Mouse (Mus musculus): ENCODE data around the gene Pmpca.
A peak's percentile ranks its signal among the peaks of the same experiment; 100 is the strongest.

Gene Pmpca

DNA sequence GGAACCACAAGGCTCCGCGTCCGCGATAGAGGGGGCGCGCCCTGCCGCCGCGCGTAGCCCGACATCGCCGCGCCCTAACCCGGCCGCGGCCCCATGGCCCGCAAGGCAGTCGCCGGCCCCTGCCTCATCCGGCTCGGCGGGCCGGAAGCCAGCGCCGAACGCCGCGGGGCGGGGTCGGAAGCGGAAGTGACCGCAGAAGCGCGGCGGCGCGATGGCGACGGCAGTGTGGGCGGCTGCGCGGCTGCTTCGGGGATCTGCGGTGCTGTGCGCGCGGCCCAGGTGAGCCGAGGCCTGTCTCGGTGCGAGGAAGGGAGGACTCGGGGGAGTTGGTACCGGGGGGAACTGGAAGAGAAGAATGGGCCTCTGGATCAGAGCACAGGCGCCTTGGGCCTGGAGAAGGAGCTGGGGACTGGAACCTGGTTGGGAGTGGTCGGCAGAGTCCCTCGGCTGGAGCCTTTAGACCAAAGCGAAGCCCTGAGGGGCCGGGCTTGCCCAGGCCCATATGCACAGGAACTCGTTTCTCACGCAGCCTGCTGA, at the start of gene Pmpca, which contains the start of gene Entr1:
TSS of gene Pmpca (plus strand) at position 186 of the 537 bp plus-strand sequence.
TSS of gene Entr1 (minus strand) at position 163 of the 537 bp plus-strand sequence.
- DNase-seq: peak; percentile 94

DNA sequence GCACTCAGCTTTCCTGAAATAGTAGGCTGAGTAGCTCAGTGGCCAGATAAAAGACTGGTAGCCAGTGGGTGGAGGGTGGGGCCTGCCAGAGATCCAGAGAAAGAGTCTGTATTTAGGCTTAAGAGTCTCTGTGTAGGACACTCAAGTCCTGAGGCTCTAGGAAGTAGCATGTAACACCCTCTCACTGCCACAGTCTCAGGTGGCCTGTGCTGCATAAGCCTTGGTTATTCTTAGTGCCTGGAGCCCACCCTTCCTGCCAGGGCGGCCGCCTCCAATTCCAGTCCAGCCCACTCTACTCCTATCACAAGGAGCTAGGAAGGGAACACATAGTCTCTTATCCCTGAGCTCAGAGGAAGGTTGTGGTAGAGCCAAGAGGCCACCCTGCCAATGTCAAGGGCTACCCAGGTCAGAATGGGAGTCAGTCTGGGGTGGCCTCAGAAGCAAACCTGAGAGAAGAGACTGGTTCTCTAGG, 47.6 kb upstream of the Pmpca start:
- no peak for DNase-seq

DNA sequence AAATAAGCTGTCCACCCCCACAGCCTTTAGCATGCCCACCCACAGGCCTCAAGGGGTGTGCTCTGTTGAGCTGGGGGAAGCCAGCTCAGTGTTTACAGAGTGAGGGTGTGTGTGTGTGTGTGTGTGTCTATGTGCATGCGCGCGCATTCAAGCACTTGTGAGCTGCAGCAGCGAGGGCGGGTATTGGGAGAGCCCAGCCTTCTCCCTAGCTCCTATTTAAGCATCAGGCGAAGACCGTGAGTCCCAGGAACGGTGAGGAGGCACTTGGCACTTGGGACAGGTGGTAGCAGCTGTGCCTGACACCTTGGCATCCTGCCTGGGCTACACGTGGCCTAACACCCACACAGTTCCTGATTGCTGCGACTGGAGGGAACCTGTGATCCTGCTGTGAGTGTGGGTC, 47.1 kb upstream of the Pmpca start:
- DNase-seq: no peak

DNA sequence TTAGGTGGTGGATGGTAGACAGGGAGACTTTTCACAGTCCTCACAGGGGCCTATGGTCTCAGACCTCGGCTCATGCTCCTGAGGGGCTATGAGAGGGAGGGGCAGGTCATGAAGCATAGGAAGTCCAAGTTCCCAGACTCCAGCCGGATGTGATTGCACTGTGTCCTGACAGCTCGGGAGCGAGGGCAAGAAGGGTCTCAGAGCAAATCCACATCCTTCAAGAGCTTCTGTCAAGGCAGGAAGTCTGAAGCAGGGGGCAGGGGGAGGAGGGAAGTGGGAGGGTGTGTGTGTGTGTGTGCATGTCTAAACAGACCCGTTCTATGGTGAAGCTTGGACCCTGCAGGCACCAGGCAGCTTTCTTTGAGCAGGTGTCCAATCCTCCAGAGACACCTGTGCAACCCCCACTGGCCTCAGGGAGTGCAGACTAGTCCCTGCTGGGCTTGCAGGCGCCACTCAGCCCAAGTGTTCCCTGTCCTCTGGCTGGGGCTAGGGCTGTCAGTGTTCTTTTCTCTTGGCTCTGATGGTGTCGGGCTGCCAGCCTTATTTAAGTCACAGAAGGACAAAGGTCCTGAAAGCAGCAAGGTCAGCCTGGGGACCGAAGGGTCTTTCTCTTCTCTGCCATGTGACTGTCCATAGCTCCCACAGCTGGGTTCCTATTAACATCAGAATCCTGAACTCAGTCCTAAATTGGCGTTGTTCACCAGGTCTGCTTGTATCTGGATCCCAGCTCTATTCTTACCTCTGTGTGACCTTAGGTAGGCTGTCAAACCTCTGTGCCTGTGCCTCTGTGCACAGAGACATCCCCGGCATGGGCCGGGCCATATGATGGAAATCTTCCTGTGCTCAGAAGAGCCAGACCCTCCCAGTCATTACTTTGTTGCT, 46.3 kb upstream of the Pmpca start:
- DNase-seq: no peak

DNA sequence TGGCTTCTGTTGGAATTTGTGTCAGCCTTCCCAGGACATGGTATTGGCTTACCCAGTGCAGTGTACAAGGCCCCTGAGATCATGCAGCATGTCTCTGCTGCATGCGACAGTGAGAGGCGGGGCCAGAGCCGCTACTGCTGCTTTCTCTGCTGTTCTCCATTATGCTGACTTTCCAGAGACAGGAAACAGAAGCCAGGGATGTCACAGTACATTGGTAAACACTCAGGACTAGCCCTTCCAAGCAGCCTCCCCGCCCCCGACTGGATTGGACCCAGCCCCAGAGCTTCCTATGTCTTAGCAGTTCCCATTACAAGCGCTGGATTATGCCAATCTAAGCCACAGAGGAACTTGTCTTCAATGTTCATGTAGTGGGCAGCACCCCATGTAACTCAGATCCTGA, 40.9 kb upstream of the Pmpca start:
- DNase-seq: peak; percentile 23

DNA sequence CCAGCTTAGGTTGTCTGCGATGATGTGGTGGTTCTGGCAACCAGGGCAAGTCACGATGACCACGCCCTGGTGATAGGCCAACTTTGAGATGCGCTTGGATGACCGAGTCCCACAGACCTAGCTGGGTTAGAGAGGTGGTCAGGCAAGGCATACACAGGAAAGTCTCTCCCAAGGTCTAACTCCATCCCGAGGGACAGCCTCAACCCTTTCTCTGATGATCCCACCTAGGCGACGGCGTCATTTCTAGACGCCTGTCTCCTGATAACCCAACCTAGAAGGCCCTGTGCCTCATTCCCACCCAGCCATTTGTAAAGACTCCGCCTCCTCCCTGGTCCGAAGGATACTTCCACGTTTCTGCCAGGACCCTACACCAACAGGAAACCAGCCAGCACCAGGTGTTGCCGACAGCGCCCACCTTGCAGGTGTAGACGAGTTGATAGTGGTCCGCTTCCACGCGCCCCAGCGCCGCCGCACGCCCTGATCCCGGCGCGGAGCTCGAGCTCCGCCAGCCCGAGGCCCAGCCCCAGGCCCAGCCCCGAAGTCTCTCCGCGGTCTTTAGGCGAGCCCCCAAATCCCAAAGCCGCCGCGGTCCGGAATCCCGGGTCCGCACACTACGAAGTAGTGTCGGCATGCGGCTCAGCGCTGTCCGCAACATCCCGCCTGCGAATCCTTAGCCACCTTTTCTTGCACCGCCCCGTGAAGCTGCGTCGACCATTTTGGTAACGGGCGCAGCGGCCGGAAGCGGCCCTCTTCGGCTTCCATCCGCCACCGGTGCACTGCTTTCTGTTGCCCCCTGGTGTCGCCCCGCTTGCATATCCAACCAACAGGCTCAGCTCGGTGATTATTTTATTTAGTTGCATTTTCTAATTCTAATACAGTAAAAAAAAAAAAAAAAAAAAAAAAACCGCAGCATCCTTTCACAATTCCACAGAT, 37.5 kb upstream of the Pmpca start, which contains the start of gene Dnlz:
TSS of gene Dnlz (minus strand) at position 753 of the 933 bp plus-strand sequence.
- DNase-seq: peak; percentile 95

DNA sequence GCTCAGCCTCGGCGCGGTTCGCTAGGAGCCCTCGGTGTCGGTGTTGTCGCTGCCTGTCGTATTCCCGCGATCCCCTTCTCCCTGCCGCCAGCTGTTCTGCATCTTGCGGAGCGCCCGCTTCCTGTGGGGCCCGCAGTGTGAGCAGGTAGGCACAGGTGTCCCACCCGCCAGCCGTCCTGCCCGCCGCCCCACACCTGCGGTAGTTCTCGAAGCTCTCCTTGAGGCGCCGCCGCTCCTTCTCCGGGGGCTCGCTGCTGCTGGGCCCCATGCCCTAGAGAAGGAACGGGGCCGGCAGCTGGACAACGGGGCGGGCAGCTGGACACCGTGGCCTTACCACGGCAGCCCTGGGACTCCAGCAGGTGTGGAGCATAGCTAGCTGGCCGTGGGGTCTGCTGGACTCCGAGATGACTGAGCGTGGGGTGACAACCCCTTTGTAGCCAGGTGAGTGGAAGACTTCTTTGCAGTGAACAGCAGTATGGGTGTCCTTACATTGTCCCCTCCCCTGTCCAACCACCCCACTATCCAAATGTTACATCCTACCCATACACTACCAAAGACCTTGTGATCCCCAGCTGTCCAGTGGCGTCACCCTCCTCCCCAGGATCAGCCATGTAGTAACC, 36.7 kb upstream of the Pmpca start:
- DNase-seq: no peak

DNA sequence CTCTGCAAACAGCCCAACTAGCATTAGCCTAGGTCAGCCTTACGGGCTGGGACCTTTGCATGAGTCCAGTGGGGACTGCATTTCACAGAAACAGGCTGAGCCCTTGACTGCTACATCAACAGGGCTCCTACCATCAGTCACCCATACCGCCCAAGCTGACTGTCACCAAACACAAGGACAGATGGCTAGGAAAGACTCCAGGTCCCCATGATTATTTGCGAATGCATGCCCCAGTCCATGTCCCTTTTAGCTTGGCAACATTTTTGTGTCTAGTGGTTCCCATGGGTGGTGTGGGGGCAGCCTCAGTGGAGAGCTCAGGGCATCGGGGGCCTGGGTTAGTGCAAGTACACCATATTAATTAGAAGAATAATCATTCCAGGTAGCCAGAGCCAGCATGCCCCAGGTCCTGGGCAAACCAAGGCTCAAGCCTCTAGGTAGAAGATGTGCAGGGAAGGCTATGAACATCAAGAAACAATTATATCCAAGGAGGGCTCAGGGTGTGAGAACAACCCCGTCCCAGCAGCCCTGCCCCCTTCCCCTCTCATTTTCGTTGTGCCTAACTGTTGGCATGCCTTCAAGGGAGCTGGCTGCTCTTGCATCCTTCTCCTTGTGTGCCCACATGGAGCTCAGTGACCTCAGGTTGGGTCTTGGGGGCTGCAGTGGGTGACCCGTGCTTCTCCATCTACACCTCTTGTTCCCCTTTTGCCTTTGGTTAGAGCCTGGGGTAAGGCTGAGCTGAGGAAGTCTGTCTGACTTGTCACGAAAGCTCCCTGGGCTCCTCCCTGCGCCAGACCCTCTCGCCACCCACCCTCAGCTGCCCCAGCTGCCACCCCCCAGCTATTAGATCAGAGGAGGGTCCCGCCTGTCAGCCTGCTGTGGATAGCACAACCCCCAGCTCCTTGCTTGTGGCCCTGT, 35.8 kb upstream of the Pmpca start:
- DNase-seq: no peak

DNA sequence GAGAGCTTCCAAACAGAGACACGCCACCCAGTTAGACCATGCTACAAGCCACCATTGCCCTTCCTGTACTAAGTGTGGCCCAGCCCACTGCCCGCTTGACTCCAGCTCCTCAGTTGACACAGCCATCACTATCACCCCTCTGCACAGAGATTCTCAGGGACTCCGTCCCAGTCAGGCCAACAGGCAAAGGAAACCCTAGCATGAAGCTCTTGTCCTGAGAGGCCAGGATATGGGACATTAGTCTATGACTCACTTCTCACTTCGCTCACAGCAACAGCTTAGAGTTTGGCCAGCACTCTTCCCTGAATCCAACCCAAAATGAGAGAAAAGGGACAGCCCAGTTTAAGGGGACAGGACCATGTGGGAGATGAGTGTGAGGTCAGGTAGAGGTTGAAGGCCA, 34.7 kb upstream of the Pmpca start:
- DNase-seq: no peak

DNA sequence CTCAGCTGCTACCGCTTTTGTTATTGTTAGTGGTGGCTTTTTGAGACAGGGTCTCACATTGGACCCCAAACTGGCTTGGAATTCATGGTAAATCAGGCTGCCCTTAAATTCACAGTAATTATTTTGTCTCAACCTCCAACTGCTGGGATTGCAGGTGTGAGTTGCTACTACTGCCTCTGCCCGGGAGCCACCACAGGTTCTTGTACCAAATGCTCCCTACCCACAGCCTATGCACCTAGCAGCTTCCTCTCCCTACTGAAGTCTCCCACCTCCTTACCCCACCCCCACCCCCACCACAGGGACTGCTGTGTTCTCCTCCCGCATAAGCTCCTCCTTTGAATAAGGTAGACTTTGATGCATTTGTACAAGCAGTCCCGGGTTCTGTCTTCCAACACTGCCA, 32.9 kb upstream of the Pmpca start:
- no peak for DNase-seq

DNA sequence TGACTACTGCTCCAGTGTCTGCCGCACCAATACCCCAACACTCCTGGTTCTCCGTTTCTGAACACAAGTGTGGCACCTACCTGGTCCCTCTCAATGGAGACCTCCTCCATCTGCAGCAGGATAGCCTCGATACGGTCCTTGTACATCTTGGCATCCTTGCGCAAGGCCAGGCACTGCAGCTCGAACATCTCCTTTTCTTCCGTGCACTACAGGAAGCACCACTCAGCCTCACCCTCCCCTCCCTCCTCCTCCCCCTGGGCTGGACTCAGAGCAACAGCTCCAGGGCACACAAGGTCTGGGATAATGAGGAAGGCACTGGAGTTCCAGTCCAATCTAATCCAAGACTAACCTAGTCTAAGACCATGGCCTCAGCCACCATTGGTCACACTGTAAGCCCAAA, 32.5 kb upstream of the Pmpca start:
- no peak for DNase-seq

DNA sequence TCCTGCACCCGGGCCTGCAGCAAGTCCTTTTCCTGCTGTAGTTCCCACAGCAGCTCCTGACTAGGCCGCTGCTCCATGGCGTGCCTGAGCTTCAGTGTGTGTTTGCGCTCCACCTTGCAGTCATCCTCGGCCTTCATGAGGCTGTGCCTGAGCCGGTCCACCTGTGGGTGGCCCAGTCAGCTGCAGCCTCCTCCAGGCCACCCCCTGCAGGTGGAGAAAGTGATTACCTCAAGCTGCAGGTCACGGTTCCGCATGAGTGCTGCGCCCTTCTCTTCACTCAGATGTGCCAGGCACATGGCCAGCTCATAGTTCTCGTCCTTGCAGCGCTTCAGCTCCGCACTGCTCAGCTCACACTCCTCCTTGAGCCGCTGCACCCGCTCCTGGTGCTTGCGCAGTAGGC, 31.7 kb upstream of the Pmpca start:
- DNase-seq: no peak

DNA sequence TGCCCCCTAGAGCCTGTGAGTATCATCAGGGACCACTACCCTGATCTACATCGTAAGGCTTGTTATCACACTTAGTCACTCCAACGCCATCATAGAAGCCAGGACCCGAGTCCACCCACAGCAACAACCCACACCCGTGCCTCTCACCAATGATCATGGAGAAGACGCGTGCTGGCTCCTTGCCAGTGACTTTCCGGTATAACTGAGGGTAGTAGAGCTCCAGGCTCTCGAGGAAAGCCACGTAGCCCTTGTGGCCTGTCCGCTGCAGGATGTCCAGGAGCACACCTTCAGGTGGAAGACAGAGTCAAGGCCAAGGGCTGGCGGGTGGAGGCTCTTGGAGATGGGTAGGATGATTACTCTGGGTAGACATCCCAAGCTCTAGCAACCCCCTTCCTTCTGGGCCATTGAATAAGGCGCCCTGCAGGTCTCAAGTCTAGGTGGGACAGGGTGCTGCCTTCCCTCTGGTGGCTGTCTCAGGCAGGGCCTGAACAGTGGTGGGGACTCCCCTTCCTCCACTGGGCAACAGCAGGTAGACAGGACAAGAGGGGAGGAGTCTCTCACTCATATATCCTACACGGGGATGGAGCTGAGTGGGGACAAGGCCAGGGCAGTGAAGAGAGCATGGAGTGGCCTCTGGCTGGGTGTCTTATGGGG, 30.3 kb upstream of the Pmpca start:
- no peak for DNase-seq

DNA sequence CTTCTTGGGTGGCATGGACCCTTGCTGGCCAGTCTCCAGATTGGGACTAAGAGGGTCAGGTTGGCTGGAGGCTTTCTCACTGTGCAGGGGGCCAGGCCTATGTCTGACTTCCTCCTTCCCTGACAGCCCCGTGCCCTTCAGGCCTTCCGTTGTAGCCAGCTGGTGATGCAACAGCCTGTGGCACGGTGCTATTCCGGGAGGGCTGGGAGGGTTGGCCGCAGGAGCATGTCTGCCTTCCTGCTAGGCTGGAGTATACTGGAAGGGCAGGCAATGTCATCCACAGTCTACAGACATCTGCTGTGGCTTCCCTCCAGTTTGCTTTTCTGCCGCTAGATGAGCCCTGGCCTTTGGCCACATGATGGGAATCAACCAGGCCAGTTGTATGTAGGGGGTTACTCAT, 29.2 kb upstream of the Pmpca start:
- DNase-seq: no peak

DNA sequence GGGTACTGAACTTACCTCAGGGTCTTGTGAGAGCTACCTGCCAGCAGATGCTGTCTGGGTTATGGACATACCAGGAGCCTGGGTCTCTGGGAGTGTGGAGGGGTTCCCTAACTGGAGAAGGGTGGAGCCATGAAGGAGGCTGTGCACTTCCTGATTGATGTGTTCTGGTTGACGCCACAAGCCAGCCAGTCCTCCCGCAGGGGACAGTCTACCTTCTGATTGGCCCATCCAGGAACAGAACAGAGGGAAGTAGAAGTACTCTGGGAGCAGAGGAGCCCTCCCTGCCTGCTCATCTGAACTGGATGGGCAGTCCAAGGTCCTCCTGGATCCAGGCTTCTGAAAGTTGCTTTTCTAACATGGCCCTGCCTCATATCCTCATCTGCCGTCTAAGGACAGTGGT, 28.4 kb upstream of the Pmpca start, which contains the start of gene Card9:
TSS of gene Card9 (minus strand) at position 147 of the 400 bp plus-strand sequence.
- no peak for DNase-seq

DNA sequence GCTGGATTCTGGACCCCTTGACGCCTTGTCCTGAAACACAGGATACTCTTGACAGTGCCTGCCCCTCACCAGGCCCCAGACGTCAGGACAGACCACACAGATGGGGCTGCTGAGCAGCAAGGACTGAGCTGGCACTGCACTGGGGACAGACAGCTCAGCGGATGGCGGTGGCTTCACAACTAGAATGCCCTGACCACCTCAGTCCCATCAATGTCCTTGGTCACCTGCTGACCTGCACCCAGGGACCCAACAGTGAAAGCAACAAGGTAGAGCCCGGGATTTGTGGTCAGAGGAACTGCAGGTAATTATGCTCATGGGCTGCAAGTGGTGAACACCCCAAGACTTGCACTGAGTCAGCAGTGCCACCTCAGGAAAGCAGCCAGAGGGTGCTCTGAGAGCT, 26.1 kb upstream of the Pmpca start:
- DNase-seq: no peak

DNA sequence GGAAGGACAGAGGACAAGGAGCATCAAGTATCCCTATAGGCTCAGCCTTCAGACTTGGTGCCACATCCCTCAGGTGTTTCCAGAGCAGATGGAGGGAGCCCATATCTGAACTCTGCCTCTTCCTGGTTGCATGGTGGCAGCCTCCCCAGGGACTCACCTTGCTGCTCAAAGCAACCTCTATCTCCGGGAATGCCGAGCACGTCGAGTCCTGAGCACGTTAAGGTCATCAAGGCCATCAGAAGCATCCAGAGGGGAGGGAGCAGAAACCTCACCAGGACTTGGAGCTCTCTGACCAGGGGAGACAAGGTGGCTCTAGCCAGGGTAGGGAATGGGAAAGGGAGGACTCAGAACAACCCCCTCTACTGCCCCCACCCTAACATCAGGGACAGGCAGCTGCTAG, 25.7 kb upstream of the Pmpca start:
- no peak for DNase-seq

DNA sequence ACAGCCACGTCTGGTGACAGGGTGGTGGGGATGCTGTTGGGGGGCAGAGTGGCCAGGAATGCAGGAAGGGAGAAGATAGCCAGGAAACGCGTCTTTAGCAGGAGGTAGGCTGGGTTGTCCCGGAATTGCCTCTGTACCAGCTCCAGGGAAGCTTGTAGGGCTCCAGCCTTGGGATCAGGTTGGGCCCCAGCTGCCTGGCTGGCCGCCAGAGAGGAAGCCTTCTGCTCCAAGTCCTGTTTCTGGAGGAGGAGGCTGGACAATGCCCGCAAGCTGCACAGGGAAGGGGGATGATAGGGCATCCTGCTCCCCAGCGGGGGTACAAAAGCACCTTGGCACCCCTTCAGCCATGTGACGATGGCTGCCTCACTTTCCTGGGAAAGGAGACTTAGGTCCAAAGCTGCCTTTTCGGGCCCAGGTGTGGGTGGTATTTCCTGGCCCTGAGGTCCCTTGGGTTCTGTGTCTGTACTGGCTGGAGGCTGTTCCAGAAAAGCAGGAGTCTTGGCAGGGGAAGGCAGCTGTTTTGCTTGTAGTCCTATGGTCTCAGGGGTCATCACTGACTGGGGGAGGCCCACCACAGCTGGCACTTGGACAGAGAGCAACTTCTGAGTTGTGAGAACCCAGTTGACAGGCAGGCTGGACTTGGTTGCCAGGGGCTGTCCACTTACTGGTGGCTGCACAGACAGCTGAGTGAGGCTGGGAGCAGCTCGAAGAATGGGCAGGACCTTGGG, 24.2 kb upstream of the Pmpca start:
- DNase-seq: no peak

DNA sequence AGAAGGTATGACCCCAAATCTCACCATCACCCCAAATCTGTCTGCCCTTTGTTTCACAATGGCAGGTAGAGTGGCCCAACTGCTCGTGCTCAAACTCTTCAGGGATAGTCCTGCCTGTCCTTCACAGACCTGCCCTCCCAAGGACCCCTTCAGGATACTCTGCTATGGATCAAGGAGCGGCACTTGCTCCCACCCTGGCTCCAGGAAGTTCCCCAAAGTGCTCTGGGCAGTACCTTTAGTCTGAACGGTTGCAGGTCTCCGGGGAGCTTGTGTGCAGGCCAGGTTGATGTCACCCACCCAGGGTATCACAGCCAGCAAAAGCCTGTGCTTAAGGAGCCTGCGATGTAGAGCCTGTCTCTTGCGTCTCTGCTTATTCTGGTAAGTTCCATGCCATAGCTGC, 21.2 kb upstream of the Pmpca start:
- DNase-seq: no peak

DNA sequence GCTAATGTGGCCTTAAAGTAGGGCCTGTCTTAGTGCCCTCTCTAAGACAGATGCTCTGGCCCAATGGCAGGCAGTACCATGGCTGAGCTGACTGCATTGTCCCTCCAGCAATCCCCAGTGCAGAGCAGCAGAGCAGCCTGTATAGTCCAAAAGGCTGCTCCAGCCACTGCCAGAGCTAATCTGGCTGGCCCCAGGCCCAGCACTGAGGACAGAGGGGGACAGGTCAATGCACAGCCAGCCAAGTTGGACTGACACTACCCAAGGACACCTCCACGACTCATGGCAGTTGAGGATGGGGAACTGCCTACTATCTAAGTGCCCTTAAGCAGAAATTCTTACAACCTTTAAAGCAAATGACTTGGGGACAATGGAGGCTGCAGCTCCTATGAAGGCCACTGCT, 20.6 kb upstream of the Pmpca start:
- no peak for DNase-seq

Data from embryo, embryonic 11 days (tissue).